Mouse (Mus musculus) heart, embryonic 15.5 days (tissue): ENCODE data around the gene Dnajb5. TPM values are rescaled to one million over a fixed set of nuclear protein-coding genes. Genes with fewer than 3 reads are reported as not detected.
"Not testable (repeated sequence)": the region's sequence is repeated elsewhere in the genome, so short reads cannot be mapped to it uniquely, and the experiment has no call there.

Experiments
- ATAC-seq: fragments of 200-750 bp; cut with Nextera tagmentation; replicated peaks from 2 replicates; pipeline ENCODE4 v1.8.0; 2017; ENCODE audit warnings: low read depth, moderate TSS enrichment; ENCODE audit not compliant: insufficient number of reproducible peaks, insufficient read depth, low FRiP score
- H3K27ac ChIP-seq: fragments of 300-500 bp; sonication (generic); 2 replicates; pipeline ENCODE4 v1.5.1; 2015; ENCODE audit warnings: mild to moderate bottlenecking, inconsistent platforms
- H3K27me3 ChIP-seq: fragments of 300-500 bp; sonication (generic); 2 replicates; pipeline ENCODE4 v1.6.1; 2015; ENCODE audit warnings: inconsistent platforms
- H3K36me3 ChIP-seq: fragments of 300-500 bp; sonication (generic); 2 replicates; pipeline ENCODE4 v1.6.1; 2015; ENCODE audit warnings: mild to moderate bottlenecking, inconsistent platforms
- H3K4me1 ChIP-seq: fragments of 300-500 bp; sonication (generic); replicated peaks from 2 replicates; pipeline ENCODE4 v1.6.1; 2015; ENCODE audit warnings: inconsistent platforms
- H3K4me2 ChIP-seq: fragments of 300-500 bp; sonication (generic); 2 replicates; pipeline ENCODE4 v1.6.1; 2015; ENCODE audit warnings: inconsistent platforms, mild to moderate bottlenecking, moderate library complexity
- H3K4me3 ChIP-seq: fragments of 300-500 bp; sonication (generic); 2 replicates; pipeline ENCODE4 v1.5.1; 2015; ENCODE audit warnings: mild to moderate bottlenecking, inconsistent platforms
- H3K9ac ChIP-seq: fragments of 300-500 bp; sonication (generic); 2 replicates; pipeline ENCODE4 v1.6.1; 2015; ENCODE audit warnings: mild to moderate bottlenecking, inconsistent platforms
- H3K9me3 ChIP-seq: fragments of 300-500 bp; sonication (generic); replicated peaks from 2 replicates; pipeline ENCODE4 v1.6.1; 2016; ENCODE audit warnings: inconsistent platforms
- WGBS: fragments of 180-500 bp; shearing (Covaris S2); methylation state at CpG from one replicate; pipeline ENCODE4 v1.1.7; 2015; ENCODE audit warnings: mixed read lengths; 5-methylcytosine and 5-hydroxymethylcytosine counted together
- polyA plus RNA-seq: library from polyadenylated mRNA; unstranded; fragments of >200 nt; fragmentation: Nextera tagmentation; extraction: Ambion mirVana; gene quantifications from 2 replicates; pipeline ENCODE4 v1.2.1, GENCODE M21; 2015

Dnajb5 gene
- polyA plus RNA-seq, 1 experiment from 2014 or later = 18.2 TPM

- 84% methylated on average over 4 of the region's 4 CpGs for WGBS
- H3K4me2 ChIP-seq = no peak within 1 kb of the TSS
- no peaks in the 10 kb centered on the region for H3K9me3 ChIP-seq
- peaks cover 12% of the 10 kb centered on the region for H3K4me1 ChIP-seq
- H3K9ac ChIP-seq = no peak within 1 kb of the TSS
- H3K4me3 ChIP-seq = no peak within 1 kb of the TSS
- H3K36me3 ChIP-seq = no peaks in the 10 kb centered on the region
- no peak for ATAC-seq
- no peaks in the 10 kb centered on the region for H3K27me3 ChIP-seq
- H3K27ac ChIP-seq = no peak within 1 kb of the TSS
These were observed 19.7 kb downstream of the Dnajb5 start, which contains the start of gene 1700022I11Rik for GRCm38 (mm10) chr4:42969304-42969703. Gene 1700022I11Rik, plus strand, starts transcription at chr4:42969604.

GRCm38 (mm10) chr4:42972952-42973351 is 23.3 kb downstream of the Dnajb5 start:
- Histone ChIP-seq H3K27ac (no peak overlapping the region), H3K4me1 (0 out of 2 replicates have a peak, but pooled peaks cover 4% of the 10 kb centered on the region), H3K27me3 (no peaks in the 10 kb centered on the region), H3K4me3 (no peak overlapping the region), H3K36me3 (peaks cover 6% of the 10 kb centered on the region), H3K9ac (no peak overlapping the region), H3K9me3 (no peaks in the 10 kb centered on the region), H3K4me2 (no peak overlapping the region)
- 72% methylated on average over 4 of the region's 4 CpGs for WGBS
- ATAC-seq = no peak

- Histone ChIP-seq H3K4me1 (0 out of 2 replicates have a peak, but pooled peaks cover 4% of the 10 kb centered on the region), H3K4me2 (no peak overlapping the region), H3K36me3 (peaks cover 15% of the 10 kb centered on the region), H3K4me3 (no peak overlapping the region), H3K9ac (no peak overlapping the region), H3K27ac (no peak overlapping the region), H3K27me3 (no peaks in the 10 kb centered on the region), H3K9me3 (no peaks in the 10 kb centered on the region)
- ATAC-seq = no peak
- WGBS = 38% methylated on average over 5 of the region's 5 CpGs
These were observed 24.3 kb downstream of the Dnajb5 start for GRCm38 (mm10) chr4:42973868-42974267.

GRCm38 (mm10) chr4:42978062-42978461 is 28.4 kb downstream of the Dnajb5 start:
- Histone ChIP-seq H3K27me3 (no peaks in the 10 kb centered on the region), H3K4me1 (0 out of 2 replicates have a peak, but pooled peaks cover 4% of the 10 kb centered on the region), H3K9ac (no peak overlapping the region), H3K4me2 (no peak overlapping the region), H3K9me3 (no peaks in the 10 kb centered on the region), H3K27ac (no peak overlapping the region), H3K36me3 (peaks cover 51% of the 10 kb centered on the region), H3K4me3 (no peak overlapping the region)
- 89% methylated on average over 4 of the region's 4 CpGs for WGBS
- no peak for ATAC-seq

- H3K4me1 ChIP-seq, H3K4me3 ChIP-seq, H3K4me2 ChIP-seq, ATAC-seq, H3K27me3 ChIP-seq, H3K9ac ChIP-seq, H3K27ac ChIP-seq, H3K9me3 ChIP-seq: not testable (repeated sequence)
- WGBS = 88% methylated on average over 8 of the region's 8 CpGs
- H3K36me3 ChIP-seq = peaks cover 73% of the 10 kb centered on the region
These were observed 30.9 kb downstream of the Dnajb5 start for GRCm38 (mm10) chr4:42980467-42980866.

- Histone ChIP-seq H3K4me3 (no peak overlapping the region), H3K27ac (no peak overlapping the region), H3K9me3 (no peaks in the 10 kb centered on the region), H3K4me2 (no peak overlapping the region), H3K36me3 (peaks cover 96% of the 10 kb centered on the region), H3K4me1 (no peaks in the 10 kb centered on the region), H3K9ac (no peak overlapping the region), H3K27me3 (no peaks in the 10 kb centered on the region)
- no peak for ATAC-seq
- WGBS = 63% methylated on average over 1 of the region's 1 CpGs
These were observed 38.7 kb downstream of the Dnajb5 start for GRCm38 (mm10) chr4:42988296-42988695.

- Histone ChIP-seq H3K27ac (peak overlapping the region; percentile 99), H3K36me3 (peaks cover 27% of the 10 kb centered on the region), H3K9ac (peak overlapping the region; percentile 44; the same call in 1 of the 2 replicates), H3K27me3 (no peaks in the 10 kb centered on the region), H3K4me1 (peaks cover 20% of the 10 kb centered on the region), H3K4me2 (peak overlapping the region; percentile 71), H3K4me3 (peak overlapping the region; percentile 85), H3K9me3 (no peaks in the 10 kb centered on the region)
- WGBS = 26% methylated on average over 2 of the region's 2 CpGs
- ATAC-seq = no peak
These were observed 48.4 kb downstream of the Dnajb5 start for GRCm38 (mm10) chr4:42998022-42998421.

GRCm38 (mm10) chr4:42999451-43000140 is 50.0 kb downstream of the Dnajb5 start:
- Histone ChIP-seq H3K4me2 (peak overlapping the region; percentile 71), H3K27ac (peak overlapping the region; percentile 99), H3K4me3 (peak overlapping the region; percentile 85), H3K36me3 (peaks cover 11% of the 10 kb centered on the region), H3K9ac (peak overlapping the region; percentile 99), H3K27me3 (no peaks in the 10 kb centered on the region), H3K4me1 (peaks cover 20% of the 10 kb centered on the region), H3K9me3 (no peaks in the 10 kb centered on the region)
- under 1% methylated on average over 51 of the region's 51 CpGs for WGBS
- peak; percentile 83 for ATAC-seq

- Histone ChIP-seq H3K4me1 (peaks cover 20% of the 10 kb centered on the region), H3K27ac (peak within 1 kb of the TSS; percentile 99), H3K9ac (peak within 1 kb of the TSS; percentile 99), H3K4me2 (peak within 1 kb of the TSS; percentile 71), H3K4me3 (peak within 1 kb of the TSS; percentile 85)
- 1% methylated on average over 52 of the region's 56 CpGs for WGBS
- H3K27me3 ChIP-seq, H3K36me3 ChIP-seq, H3K9me3 ChIP-seq: not testable (repeated sequence)
- ATAC-seq = peak; percentile 98
These were observed 50.8 kb downstream of the Dnajb5 start, which contains the start of gene Vcp for GRCm38 (mm10) chr4:43000141-43000986. Gene Vcp, minus strand, starts transcription at chr4:43000507.

GRCm38 (mm10) chr4:43001272-43001671 is 51.7 kb downstream of the Dnajb5 start:
- no peak overlapping the region for H3K4me2 ChIP-seq
- no peaks in the 10 kb centered on the region; the same call in none of the 2 replicates for H3K36me3 ChIP-seq
- H3K4me1 ChIP-seq = peaks cover 20% of the 10 kb centered on the region
- no peaks in the 10 kb centered on the region for H3K27me3 ChIP-seq
- ATAC-seq = no peak
- no peak overlapping the region for H3K4me3 ChIP-seq
- H3K9me3 ChIP-seq = no peaks in the 10 kb centered on the region
- no peak overlapping the region for H3K9ac ChIP-seq
- 90% methylated on average over 2 of the region's 2 CpGs for WGBS
- H3K27ac ChIP-seq = peak overlapping the region; percentile 99; the same call in 1 of the 2 replicates

GRCm38 (mm10) chr4:43002756-43003439 is 53.3 kb downstream of the Dnajb5 start:
- Histone ChIP-seq H3K27ac (no peak overlapping the region), H3K4me2 (no peak overlapping the region), H3K27me3 (no peaks in the 10 kb centered on the region), H3K36me3 (no peaks in the 10 kb centered on the region; the same call in none of the 2 replicates), H3K9me3 (no peaks in the 10 kb centered on the region), H3K9ac (no peak overlapping the region), H3K4me1 (peaks cover 9% of the 10 kb centered on the region; the same call in 1 of the 2 replicates), H3K4me3 (no peak overlapping the region)
- no peak for ATAC-seq
- WGBS = 74% methylated on average over 12 of the region's 12 CpGs
